Mouse (Mus musculus) bone marrow macrophage, adult 2 months (primary cell): ENCODE data around the gene Ager. TPM values are rescaled to one million over a fixed set of nuclear protein-coding genes. Genes with fewer than 3 reads are reported as not detected.

Experiments
- H3K27ac ChIP-seq: 2 replicates; pipeline ENCODE4 v1.5.1; 2012; ENCODE audit warnings: low read depth, low read length; ENCODE audit not compliant: insufficient read depth
- H3K4me1 ChIP-seq: 2 replicates; pipeline ENCODE4 v1.6.1; 2012; ENCODE audit warnings: low read length; ENCODE audit not compliant: control insufficient read depth, insufficient read depth
- H3K4me3 ChIP-seq: 2 replicates; pipeline ENCODE4 v1.5.1; 2012; ENCODE audit warnings: mild to moderate bottlenecking, low read length, moderate library complexity; ENCODE audit not compliant: insufficient read depth
- CTCF ChIP-seq: IDR thresholded peaks from 2 replicates; pipeline ENCODE4 v1.5.1; 2012; ENCODE audit warnings: low read depth, mild to moderate bottlenecking, low read length, moderate library complexity
- POLR2A ChIP-seq: IDR thresholded peaks from 2 replicates; pipeline ENCODE4 v1.6.1; 2012; ENCODE audit warnings: mild to moderate bottlenecking, low read depth, low read length, borderline replicate concordance
- polyA plus RNA-seq: library from polyadenylated mRNA; stranded (reverse); fragments of >200 nt; gene quantifications from 2 replicates; pipeline ENCODE4 v1.2.4, GENCODE M21; 2012; ENCODE audit not compliant: missing spikeins, insufficient read depth, insufficient read length

The Ager gene
- polyA plus RNA-seq, 1 experiment: 1.3 TPM

- TF ChIP-seq POLR2A (no peak), CTCF (no peak)
- Histone ChIP-seq H3K4me3 (no peak within 1 kb of the TSS), H3K27ac (no peak within 1 kb of the TSS), H3K4me1 (peaks cover 11% of the 10 kb centered on the region)
Observed at GRCm38 (mm10) chr17:34564003-34564421, 33.6 kb upstream of the Ager start, which contains the start of gene Notch4. TSS of gene Notch4 (plus strand) at chr17:34564268.

- no peak overlapping the region for H3K4me3 ChIP-seq
- peaks cover 11% of the 10 kb centered on the region for H3K4me1 ChIP-seq
- no peak for TF ChIP-seq POLR2A
- TF ChIP-seq CTCF: no peak
- no peak overlapping the region for H3K27ac ChIP-seq
Observed at GRCm38 (mm10) chr17:34564796-34565195, 32.9 kb upstream of the Ager start.

DNA sequence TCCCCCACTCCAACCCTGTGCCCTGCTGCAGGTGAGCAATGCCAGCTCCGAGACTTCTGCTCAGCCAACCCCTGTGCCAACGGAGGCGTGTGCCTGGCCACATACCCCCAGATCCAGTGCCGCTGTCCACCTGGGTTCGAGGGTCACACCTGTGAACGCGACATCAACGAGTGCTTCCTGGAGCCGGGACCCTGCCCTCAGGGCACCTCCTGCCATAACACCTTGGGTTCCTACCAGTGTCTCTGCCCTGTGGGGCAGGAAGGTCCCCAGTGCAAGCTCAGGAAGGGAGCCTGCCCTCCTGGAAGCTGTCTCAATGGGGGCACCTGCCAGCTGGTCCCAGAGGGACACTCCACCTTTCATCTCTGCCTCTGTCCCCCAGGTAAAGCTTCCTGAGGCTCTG, 30.4 kb upstream of the Ager start:
- Histone ChIP-seq H3K4me1 (peaks cover 3% of the 10 kb centered on the region; the same call in 1 of the 2 replicates), H3K4me3 (no peak overlapping the region), H3K27ac (no peak overlapping the region)
- no peak for TF ChIP-seq CTCF
- TF ChIP-seq POLR2A: no peak

DNA sequence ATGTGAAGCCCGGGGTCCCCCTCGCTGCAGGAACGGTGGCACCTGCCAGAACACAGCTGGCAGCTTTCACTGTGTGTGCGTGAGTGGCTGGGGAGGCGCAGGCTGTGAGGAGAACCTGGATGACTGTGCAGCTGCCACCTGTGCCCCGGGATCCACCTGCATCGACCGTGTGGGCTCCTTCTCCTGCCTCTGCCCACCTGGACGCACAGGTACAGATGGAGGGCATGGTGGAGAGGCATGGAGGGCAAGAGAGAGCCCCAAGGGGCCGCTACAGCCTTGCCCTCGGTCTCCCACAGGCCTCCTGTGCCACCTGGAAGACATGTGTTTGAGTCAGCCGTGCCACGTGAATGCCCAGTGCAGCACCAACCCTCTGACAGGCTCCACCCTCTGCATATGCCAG, 29.2 kb upstream of the Ager start:
- Histone ChIP-seq H3K4me1 (peaks cover 3% of the 10 kb centered on the region; the same call in 1 of the 2 replicates), H3K4me3 (no peak overlapping the region)
- no peak for TF ChIP-seq CTCF
- no peak for TF ChIP-seq POLR2A

GRCm38 (mm10) chr17:34569919-34570318, 27.7 kb upstream of the Ager start:
- Histone ChIP-seq H3K4me3 (no peak overlapping the region), H3K4me1 (no peaks in the 10 kb centered on the region), H3K27ac (no peak overlapping the region)
- TF ChIP-seq CTCF: no peak
- no peak for TF ChIP-seq POLR2A

More for the DNA sequence above, 29.2 kb upstream of the Ager start:
- H3K27ac ChIP-seq: no peak overlapping the region

DNA sequence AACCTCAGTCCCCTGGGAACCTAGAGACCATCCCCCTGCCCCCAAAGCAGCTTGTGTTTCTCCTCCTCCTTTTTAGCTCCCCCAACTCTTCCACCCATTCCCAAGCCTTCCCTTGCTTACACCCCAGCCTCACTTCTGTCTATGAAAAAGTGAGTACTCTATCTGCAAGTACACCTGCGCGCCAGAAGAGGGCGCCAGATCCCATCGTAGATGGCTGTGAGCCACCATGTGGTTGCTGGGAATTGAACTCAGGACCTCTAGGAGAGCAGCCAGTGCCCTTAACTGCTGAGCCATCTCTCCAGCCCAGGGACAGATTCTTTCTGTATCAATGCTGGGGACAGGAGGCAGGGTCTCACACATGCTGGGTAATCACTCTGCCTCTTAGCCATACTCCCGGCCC, 25.8 kb upstream of the Ager start:
- Histone ChIP-seq H3K27ac (no peak overlapping the region), H3K4me3 (no peak overlapping the region), H3K4me1 (no peaks in the 10 kb centered on the region)
- TF ChIP-seq POLR2A (no peak), CTCF (peak; percentile 51)

- no peak for TF ChIP-seq POLR2A
- TF ChIP-seq CTCF: no peak
- no peak overlapping the region for H3K27ac ChIP-seq
- no peak overlapping the region for H3K4me3 ChIP-seq
- peaks cover under 1% of the 10 kb centered on the region for H3K4me1 ChIP-seq
Observed at GRCm38 (mm10) chr17:34572361-34572760, 25.3 kb upstream of the Ager start.

- Histone ChIP-seq H3K4me3 (no peak overlapping the region), H3K4me1 (peaks cover 10% of the 10 kb centered on the region), H3K27ac (no peak overlapping the region)
- no peak for TF ChIP-seq POLR2A
- no peak for TF ChIP-seq CTCF
Observed at GRCm38 (mm10) chr17:34576577-34576976, 21.1 kb upstream of the Ager start.

- H3K27ac ChIP-seq: no peak overlapping the region
- peaks cover 10% of the 10 kb centered on the region for H3K4me1 ChIP-seq
- TF ChIP-seq POLR2A: no peak
- TF ChIP-seq CTCF: no peak
- H3K4me3 ChIP-seq: no peak overlapping the region
Observed at GRCm38 (mm10) chr17:34578070-34578469, 19.6 kb upstream of the Ager start.

DNA sequence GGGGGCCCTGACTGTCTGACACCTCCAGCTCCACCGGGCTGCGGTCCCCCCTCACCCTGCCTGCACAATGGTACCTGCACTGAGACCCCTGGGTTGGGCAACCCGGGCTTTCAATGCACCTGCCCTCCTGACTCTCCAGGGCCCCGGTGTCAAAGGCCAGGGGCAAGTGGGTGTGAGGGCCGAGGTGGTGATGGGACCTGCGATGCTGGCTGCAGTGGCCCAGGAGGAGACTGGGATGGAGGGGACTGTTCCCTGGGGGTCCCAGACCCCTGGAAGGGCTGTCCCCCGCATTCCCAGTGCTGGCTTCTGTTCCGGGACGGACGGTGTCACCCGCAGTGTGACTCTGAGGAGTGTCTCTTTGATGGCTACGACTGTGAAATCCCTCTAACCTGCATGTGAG, 15.1 kb upstream of the Ager start:
- Histone ChIP-seq H3K4me3 (no peak overlapping the region), H3K27ac (no peak overlapping the region), H3K4me1 (peaks cover 12% of the 10 kb centered on the region)
- no peak for TF ChIP-seq CTCF
- TF ChIP-seq POLR2A: no peak

- TF ChIP-seq POLR2A: no peak
- no peak for TF ChIP-seq CTCF
- Histone ChIP-seq H3K4me1 (peaks cover 4% of the 10 kb centered on the region; the same call in 1 of the 2 replicates), H3K4me3 (no peak overlapping the region), H3K27ac (no peak overlapping the region)
Observed at GRCm38 (mm10) chr17:34583397-34583796, 14.3 kb upstream of the Ager start.
